Mouse (Mus musculus): ENCODE measurements at regions not wholly inside any gene's neighbourhood (a gene's known extent, or its start where the extent isn't known, plus 50 kb on each side); places are given as distances from the start of the nearest gene placed in this dataset.

DNA sequence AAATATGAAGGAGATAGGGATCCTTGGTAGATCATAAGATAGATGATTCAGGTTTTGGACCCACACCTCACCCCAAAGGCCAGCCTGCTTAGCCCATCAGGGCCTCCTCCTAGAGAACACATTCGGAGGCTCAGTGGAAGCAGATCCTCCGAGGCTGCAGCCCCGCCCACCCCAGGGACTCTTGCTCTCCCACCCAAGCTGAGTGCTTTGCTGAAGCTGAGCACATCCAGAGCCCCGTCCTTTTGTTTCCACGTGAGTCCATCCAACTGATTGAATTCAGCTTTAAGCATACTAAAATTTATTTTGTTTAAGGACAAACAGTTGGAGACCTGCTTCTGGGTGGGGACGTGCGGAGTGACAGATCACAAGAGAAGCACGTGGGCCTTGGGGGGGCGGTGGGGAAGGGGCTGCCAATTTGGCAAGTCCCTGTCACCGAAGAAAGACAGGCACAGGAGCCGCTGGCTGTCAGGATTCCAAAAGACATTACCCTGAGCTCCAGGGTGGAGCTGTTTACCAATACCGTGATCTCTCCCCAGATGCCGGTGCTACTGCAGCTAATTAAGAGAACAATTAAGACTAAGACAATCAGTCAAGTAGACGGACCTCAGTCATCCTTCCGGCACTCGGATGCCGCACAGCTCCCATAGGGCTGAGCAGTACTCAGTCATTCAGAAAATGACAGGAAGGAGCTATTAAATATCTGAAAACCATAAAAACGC is 448.9 kb upstream of the Spred2 start:
- DNase-seq = peak; percentile 48

DNA sequence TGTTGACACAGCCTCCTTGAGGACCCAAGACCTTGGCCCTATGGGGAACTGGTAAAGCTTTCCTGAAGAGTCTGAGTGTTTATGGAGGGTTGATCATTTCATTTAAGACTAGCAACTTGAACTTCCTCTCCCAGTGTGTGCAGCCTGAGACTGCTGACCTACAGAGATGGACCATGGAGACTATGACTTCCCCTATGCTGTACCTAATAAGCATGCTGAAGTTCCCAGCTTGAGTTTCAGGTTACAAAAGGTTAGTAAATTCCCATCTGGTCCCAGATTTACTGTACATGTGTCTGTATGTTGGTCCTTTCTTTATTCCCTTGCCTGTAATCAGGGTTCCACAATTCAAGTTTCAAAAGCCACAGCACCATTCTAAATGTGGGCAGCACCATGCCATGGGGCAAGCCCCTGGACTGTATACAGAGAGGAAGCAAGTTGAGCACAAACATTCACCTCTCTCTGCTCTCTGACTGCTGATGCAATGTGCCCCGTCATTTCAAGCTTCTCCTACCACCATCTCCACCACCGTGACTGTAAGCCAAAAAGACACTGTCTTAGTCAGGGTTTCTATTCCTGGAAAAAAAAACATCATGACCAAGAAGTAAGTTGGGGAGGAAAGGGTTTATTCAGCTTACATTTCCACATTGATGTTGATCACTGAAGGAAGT is 431.0 kb upstream of the Spred2 start:
- DNase-seq = no peak

GRCm38 (mm10) chr11:19521721-19522120 is 402.5 kb upstream of the Spred2 start:
- DNase-seq = no peak

DNA sequence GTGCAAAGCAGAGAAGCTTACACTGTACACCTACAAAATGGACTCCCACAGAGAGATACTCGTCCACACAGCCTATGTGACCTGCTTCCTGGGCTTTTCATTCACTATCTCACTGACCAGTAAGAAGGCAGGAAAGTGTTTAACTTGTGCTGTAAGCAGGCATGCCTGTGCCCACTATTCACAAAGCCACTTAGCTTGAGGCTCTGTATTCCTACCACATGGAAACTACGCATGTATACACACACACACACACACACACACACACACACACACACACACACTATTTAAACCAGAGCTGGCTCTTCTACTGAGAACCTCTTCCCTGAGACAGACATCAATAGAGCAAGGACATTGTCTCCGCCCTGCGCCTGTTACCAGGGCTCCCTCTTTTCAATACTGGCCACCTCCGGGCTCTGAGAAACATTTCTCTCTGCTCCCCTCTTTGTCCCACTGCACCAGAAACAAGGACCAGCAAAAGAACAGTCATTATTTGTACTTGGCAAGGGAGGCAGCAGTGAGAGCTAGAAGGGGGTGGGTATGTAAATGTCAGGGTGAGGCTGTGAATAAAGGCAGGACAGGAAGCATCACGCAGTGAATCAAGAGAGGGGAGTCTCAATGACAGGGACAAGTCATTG is 400.2 kb upstream of the Spred2 start:
- no peak for DNase-seq

DNA sequence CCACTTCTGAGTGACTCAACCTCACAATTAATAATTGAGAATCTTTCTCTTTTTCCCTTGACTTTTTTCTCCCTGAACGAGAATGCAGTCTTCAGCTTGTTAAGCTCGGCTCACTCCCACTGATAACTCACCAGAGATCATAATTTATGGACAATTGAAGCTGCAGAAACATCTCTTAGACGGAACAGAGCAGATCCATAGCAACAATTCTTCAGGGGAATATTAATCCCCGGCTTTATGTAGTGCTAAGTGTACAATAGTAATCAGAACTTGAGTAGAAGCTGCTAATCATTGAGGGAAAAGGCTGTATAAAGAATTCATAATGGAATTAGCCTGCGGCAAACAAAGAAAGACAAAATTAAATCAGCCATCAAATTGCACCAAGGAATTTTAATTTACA is 395.0 kb upstream of the Spred2 start:
- no peak for DNase-seq

DNA sequence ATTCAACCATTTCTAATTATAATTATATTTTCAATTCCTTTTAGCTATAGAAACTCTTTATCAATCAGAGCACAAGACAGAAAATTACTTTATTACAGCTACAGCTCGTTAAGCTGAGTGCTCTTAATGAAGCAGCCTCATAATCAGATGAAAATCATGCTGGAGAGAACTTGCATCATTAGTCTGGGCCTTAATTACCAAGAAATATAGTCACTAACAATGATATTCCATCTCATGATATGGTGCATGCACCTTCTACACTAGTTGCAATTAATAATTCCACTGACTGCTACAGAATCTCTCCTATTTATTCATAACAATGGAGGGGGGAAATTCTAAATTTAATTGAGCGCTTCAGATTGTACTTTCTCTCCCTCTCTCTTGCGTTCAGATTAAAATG is 393.5 kb upstream of the Spred2 start:
- peak; percentile 68 for DNase-seq

- DNase-seq = peak; percentile 79
Observed at GRCm38 (mm10) chr11:19531255-19532003, 392.7 kb upstream of the Spred2 start.

DNA sequence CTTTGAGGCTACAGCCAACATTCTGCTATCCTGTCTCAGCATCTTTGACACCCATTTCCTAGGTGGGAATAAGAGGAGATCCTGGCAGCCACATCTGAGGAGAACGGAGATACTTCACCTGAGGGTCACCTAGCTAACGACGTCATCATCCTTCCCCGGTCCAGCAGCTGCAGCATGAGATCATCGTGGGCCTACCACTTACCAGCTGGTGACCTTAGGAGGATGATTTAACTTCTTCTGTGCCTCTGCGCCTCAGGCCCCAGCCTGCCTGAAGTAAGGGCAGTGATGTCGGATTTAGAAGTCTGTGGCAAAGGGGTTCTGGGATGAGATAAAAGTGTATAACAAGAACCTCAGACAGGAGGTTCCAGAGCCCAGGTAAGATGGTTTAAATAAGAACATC is 391.3 kb upstream of the Spred2 start:
- DNase-seq = no peak

- DNase-seq = no peak
Observed at GRCm38 (mm10) chr11:19533701-19534100, 390.5 kb upstream of the Spred2 start.

- DNase-seq = no peak
Observed at GRCm38 (mm10) chr11:19535215-19535614, 389.0 kb upstream of the Spred2 start.

- DNase-seq = no peak
Observed at GRCm38 (mm10) chr11:19546226-19546625, 377.9 kb upstream of the Spred2 start.

- DNase-seq = peak; percentile 77
Observed at GRCm38 (mm10) chr11:19554316-19554946, 369.7 kb upstream of the Spred2 start.

DNA sequence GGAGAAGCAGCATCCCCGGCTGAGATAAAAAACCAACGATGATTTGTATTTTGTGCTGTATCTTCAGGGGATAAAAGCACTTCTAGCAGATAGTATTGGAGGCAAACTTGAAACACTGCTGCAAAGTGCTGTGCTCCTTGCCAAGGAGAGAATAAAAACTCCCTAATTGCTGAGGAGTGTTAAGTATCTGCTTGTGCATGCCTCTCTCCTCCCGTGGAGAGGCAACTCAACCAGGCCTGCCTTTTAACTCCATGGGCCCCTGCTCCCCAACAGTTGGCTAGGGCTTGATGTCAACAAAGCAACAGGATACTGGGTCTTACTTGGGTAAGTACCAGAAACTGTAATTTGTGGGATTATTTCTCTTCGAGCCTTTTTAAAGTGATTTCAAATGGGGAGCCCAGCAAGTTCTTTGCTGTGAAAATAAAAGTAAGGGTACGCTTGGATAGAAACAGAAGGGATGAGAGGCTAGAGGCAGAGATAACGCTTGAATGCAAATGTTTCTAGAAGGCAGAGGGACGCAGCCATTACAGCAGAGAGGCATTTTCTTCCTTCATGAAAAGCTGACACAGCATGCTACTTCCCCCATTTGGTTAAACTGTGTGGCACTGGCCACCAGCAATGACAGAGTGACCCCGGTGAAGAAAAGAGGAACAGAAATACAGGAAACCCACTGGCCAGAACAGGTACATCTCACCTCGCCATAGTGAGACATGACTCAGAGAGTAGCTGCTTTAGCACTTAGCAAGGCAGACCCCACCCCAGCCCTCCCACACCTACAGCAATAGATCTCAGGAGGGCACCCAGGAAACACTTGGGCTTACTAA is 369.0 kb upstream of the Spred2 start:
- no peak for DNase-seq

GRCm38 (mm10) chr11:19560452-19560851 is 363.7 kb upstream of the Spred2 start:
- peak; percentile 37 for DNase-seq

GRCm38 (mm10) chr11:19562668-19563067 is 361.5 kb upstream of the Spred2 start:
- DNase-seq = no peak

- DNase-seq = no peak
Observed at GRCm38 (mm10) chr11:19585228-19585627, 338.9 kb upstream of the Spred2 start.

DNA sequence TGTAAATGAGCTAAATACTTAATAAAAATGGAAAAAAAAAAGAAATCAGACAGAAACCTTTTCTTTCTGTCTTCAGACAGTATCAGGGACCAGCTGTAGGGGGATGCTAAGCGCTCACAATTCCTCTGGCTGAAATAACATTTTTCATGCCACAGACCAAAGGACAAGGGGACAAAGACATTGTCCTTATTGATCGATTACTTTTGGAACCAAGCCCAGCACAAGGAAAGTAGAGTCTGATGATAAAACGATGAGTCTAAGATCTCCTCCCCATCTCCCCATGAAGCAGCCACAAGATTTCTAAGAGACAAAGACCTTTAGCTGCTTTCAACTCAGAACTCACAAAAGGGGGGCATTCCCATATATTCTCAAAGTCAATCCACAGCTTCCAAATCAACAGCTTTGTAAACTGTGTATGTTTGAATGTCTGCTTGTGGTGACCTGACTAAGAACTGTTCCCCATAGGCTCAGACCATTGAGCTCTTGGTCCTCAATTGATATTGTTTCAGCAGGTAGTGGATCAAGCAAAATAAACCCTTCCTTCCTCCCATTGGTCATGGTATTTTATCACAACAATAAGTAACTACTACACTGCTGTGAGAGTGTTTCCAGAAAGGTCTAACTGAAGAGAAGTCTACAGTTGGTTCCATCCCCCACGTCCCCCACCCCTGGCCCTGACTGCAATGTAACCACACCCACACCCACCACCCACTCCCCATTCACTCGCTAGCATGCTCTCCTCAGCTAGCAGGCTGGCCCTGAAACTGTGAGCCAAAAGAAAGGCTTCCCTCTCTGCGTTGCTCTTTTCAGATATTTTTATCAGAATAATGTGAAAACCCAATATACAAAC is 331.4 kb upstream of the Spred2 start:
- no peak for DNase-seq

DNA sequence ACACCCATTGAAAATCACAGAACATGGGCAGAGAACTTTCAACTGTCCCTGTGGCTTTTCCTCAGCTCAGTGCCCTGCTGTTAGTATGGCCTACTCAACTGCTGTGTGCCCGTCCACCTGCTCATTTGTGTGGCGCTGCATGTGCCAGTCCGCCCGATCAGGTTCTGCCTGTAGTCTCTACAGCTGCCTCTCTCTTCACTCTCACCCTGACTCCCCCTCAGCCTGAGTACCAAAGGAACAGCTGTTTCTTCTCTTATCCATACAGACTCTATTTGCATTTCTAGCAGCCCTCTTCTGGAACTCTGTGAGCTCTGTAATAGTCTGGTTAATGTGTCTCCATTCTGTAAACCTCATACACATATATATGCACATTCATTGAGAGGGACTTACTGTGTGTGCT is 329.1 kb upstream of the Spred2 start:
- DNase-seq = no peak

- DNase-seq = no peak
Observed at GRCm38 (mm10) chr11:19596336-19596735, 327.8 kb upstream of the Spred2 start.

GRCm38 (mm10) chr11:19599433-19599832 is 324.7 kb upstream of the Spred2 start:
- no peak for DNase-seq

All from retina, postnatal 1 day (tissue).